In the genomic region with DNA sequence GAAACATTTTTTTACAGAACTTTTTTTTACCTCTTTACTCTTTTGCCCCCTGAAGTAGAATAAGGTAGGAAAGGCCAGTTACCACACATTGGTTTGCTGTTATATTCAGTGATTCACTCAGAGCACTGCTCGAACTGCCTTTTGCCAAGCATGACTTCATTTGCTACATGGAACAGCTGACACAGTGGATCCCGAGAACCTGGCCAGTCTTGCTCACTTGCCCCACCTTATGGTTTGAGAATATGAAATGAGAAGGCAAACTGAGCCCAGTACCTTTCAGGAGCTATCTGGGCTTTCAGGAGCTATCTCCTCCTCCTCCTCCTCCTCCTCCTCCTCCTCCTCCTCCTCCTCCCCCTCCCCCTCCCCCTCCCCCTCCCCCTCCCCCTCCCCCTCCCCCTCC, we compare ENCODE assay signal across 8 mouse cellular contexts. TPM values are rescaled to one million over a fixed set of nuclear protein-coding genes. Genes with fewer than 3 reads are reported as not detected.
A peak's percentile ranks its signal among the peaks of the same experiment; 100 is the strongest.
DNase-seq lines count a peak whose midpoint lies in the region; ATAC-seq and TF ChIP-seq lines count a peak whose summit lies in the region.

No protein-coding gene starts in this region.

- no peak overlapping the region for H3K4me3 ChIP-seq in liver, embryonic 11.5 days (ENCODE audit: low read depth, low read length)
- no peak overlapping the region for H3K4me3 ChIP-seq in liver, embryonic 12.5 days
- H3K4me3 ChIP-seq in lung, embryonic 14.5 days (ENCODE audit: low read depth, low read length) = no peak overlapping the region
- no peak overlapping the region for H3K4me3 ChIP-seq in forebrain, embryonic 15.5 days
- no peak overlapping the region for H3K4me3 ChIP-seq in forebrain, embryonic 13.5 days

- WGBS in liver, embryonic 11.5 days = 61% methylated on average over 2 of the region's 2 CpGs
- WGBS in liver, embryonic 12.5 days (ENCODE audit: insufficient replicate concordance) = 50% methylated on average over 2 of the region's 2 CpGs
- 40% methylated on average over 2 of the region's 2 CpGs for WGBS in lung, embryonic 14.5 days
- 44% methylated on average over 2 of the region's 2 CpGs for WGBS in forebrain, embryonic 15.5 days
- WGBS in forebrain, embryonic 13.5 days = 68% methylated on average over 2 of the region's 2 CpGs

- H3K27me3 ChIP-seq in liver, embryonic 11.5 days (replicated peaks; ENCODE audit: control insufficient read depth, insufficient read depth, low read length) = no peaks in the 10 kb centered on the region
- H3K27me3 ChIP-seq in liver, embryonic 12.5 days (replicated peaks) = no peaks in the 10 kb centered on the region
- no peaks in the 10 kb centered on the region for H3K27me3 ChIP-seq in lung, embryonic 14.5 days (ENCODE audit: insufficient read depth, low read length)
- no peaks in the 10 kb centered on the region for H3K27me3 ChIP-seq in forebrain, embryonic 15.5 days
- no peaks in the 10 kb centered on the region for H3K27me3 ChIP-seq in forebrain, embryonic 13.5 days

- no peak overlapping the region for H3K27ac ChIP-seq in liver, embryonic 11.5 days (ENCODE audit: low read depth, low read length)
- H3K27ac ChIP-seq in liver, embryonic 12.5 days = no peak overlapping the region
- H3K27ac ChIP-seq in lung, embryonic 14.5 days (ENCODE audit: low read depth) = no peak overlapping the region
- no peak overlapping the region for H3K27ac ChIP-seq in forebrain, embryonic 15.5 days (replicated peaks)
- no peak overlapping the region for H3K27ac ChIP-seq in forebrain, embryonic 13.5 days

- H3K36me3 ChIP-seq in liver, embryonic 11.5 days (ENCODE audit: control insufficient read depth, insufficient read depth, low read length) = peaks cover 2% of the 10 kb centered on the region; the same call in 1 of the 2 replicates
- peaks cover 31% of the 10 kb centered on the region; the same call in 1 of the 2 replicates for H3K36me3 ChIP-seq in liver, embryonic 12.5 days
- H3K36me3 ChIP-seq in lung, embryonic 14.5 days (ENCODE audit: insufficient read depth) = peaks cover 2% of the 10 kb centered on the region; the same call in 1 of the 2 replicates
- H3K36me3 ChIP-seq in forebrain, embryonic 15.5 days = peaks cover 7% of the 10 kb centered on the region
- peaks cover 14% of the 10 kb centered on the region; the same call in 1 of the 2 replicates for H3K36me3 ChIP-seq in forebrain, embryonic 13.5 days (ENCODE audit: poor library complexity, severe bottlenecking)

- H3K4me2 ChIP-seq in liver, embryonic 11.5 days = no peak overlapping the region
- H3K4me2 ChIP-seq in liver, embryonic 12.5 days = no peak overlapping the region
- H3K4me2 ChIP-seq in lung, embryonic 14.5 days = no peak overlapping the region
- H3K4me2 ChIP-seq in forebrain, embryonic 15.5 days (replicated peaks) = no peak overlapping the region
- no peak overlapping the region for H3K4me2 ChIP-seq in forebrain, embryonic 13.5 days

- H3K9me3 ChIP-seq in liver, embryonic 11.5 days (ENCODE audit: control insufficient read depth, low read length) = no peaks in the 10 kb centered on the region
- no peaks in the 10 kb centered on the region for H3K9me3 ChIP-seq in liver, embryonic 12.5 days (replicated peaks)
- no peaks in the 10 kb centered on the region for H3K9me3 ChIP-seq in lung, embryonic 14.5 days (ENCODE audit: low read depth, low read length)
- H3K9me3 ChIP-seq in forebrain, embryonic 15.5 days = no peaks in the 10 kb centered on the region
- no peaks in the 10 kb centered on the region for H3K9me3 ChIP-seq in forebrain, embryonic 13.5 days (replicated peaks)

- no peak overlapping the region for H3K9ac ChIP-seq in liver, embryonic 11.5 days (ENCODE audit: low read depth, low read length)
- no peak overlapping the region for H3K9ac ChIP-seq in liver, embryonic 12.5 days
- H3K9ac ChIP-seq in lung, embryonic 14.5 days = no peak overlapping the region
- H3K9ac ChIP-seq in forebrain, embryonic 15.5 days (replicated peaks) = no peak overlapping the region
- no peak overlapping the region for H3K9ac ChIP-seq in forebrain, embryonic 13.5 days

- 0 out of 2 replicates have a peak, but pooled peaks have one; percentile 49 for ATAC-seq in liver, embryonic 11.5 days (replicated peaks; ENCODE audit: low FRiP score)
- ATAC-seq in liver, embryonic 12.5 days = no peak
- ATAC-seq in lung, embryonic 14.5 days (ENCODE audit: insufficient read depth) = no peak
- no peak for ATAC-seq in forebrain, embryonic 15.5 days (replicated peaks)
- no peak for ATAC-seq in forebrain, embryonic 13.5 days

- peak; percentile 17 for DNase-seq in embryo, embryonic 10.5 days (ENCODE audit: low spot score)
- DNase-seq in embryo, embryonic 9.5 days (ENCODE audit: extremely low spot score) = no peak
- no peak for DNase-seq in liver, embryonic 11.5 days (ENCODE audit: low spot score)
- DNase-seq in cerebellum, postnatal 14 days = peak; percentile 74 to 80
- DNase-seq in lung, embryonic 14.5 days = peak; percentile 40

- TF ChIP-seq CTCF in lung, embryonic 14.5 days (IDR thresholded peaks at IDR 0.05; ENCODE audit: low read depth) = no peak

- no peaks in the 10 kb centered on the region for H3K4me1 ChIP-seq in liver, embryonic 11.5 days (replicated peaks; ENCODE audit: control insufficient read depth, insufficient read depth, low read length)
- 0 out of 2 replicates have a peak, but pooled peaks cover 9% of the 10 kb centered on the region for H3K4me1 ChIP-seq in liver, embryonic 12.5 days
- H3K4me1 ChIP-seq in lung, embryonic 14.5 days (ENCODE audit: insufficient read depth) = no peaks in the 10 kb centered on the region
- no peaks in the 10 kb centered on the region for H3K4me1 ChIP-seq in forebrain, embryonic 15.5 days
- H3K4me1 ChIP-seq in forebrain, embryonic 13.5 days = no peaks in the 10 kb centered on the region

RNA-seq across cellular contexts. Expression of a gene that starts 22.2 kb away (rescaled TPM):
- 25.0 and 31.6 TPM in 2 replicates for polyA plus RNA-seq in liver, embryonic 11.5 days (2014; fragmentation: Nextera tagmentation; extraction: Ambion mirVana)
- 21.4 and 23.9 TPM in 2 replicates for polyA plus RNA-seq in liver, embryonic 12.5 days (2016; fragmentation: Nextera tagmentation; extraction: Ambion mirVana)
- polyA plus RNA-seq in lung, embryonic 14.5 days (2014; fragmentation: Nextera tagmentation; extraction: Ambion mirVana) = 25.6 and 27.8 TPM in 2 replicates
- polyA plus RNA-seq in forebrain, embryonic 15.5 days (2015; fragmentation: Nextera tagmentation; extraction: Ambion mirVana) = 79.8 and 83.6 TPM in 2 replicates
- 68.5 and 71.7 TPM in 2 replicates for polyA plus RNA-seq in forebrain, embryonic 13.5 days (2015; fragmentation: Nextera tagmentation; extraction: Ambion mirVana)

RNA-seq across cellular contexts. Expression of a gene that starts 37.3 kb away (rescaled TPM):
- 9.5 and 10.5 TPM in 2 replicates for polyA plus RNA-seq in liver, embryonic 11.5 days (2014; fragmentation: Nextera tagmentation; extraction: Ambion mirVana)
- 5.3 and 5.5 TPM in 2 replicates for polyA plus RNA-seq in liver, embryonic 12.5 days (2016; fragmentation: Nextera tagmentation; extraction: Ambion mirVana)
- polyA plus RNA-seq in lung, embryonic 14.5 days (2014; fragmentation: Nextera tagmentation; extraction: Ambion mirVana) = 9.2 and 11.0 TPM in 2 replicates
- polyA plus RNA-seq in forebrain, embryonic 15.5 days (2015; fragmentation: Nextera tagmentation; extraction: Ambion mirVana) = 58.5 and 62.2 TPM in 2 replicates
- 40.7 and 47.7 TPM in 2 replicates for polyA plus RNA-seq in forebrain, embryonic 13.5 days (2015; fragmentation: Nextera tagmentation; extraction: Ambion mirVana)

RNA-seq across cellular contexts. Expression of a gene that starts 53.0 kb away (rescaled TPM):
- polyA plus RNA-seq in liver, embryonic 11.5 days (2014; fragmentation: Nextera tagmentation; extraction: Ambion mirVana) = 70.5 and 78.3 TPM in 2 replicates
- 38.5 and 38.8 TPM in 2 replicates for polyA plus RNA-seq in liver, embryonic 12.5 days (2016; fragmentation: Nextera tagmentation; extraction: Ambion mirVana)
- polyA plus RNA-seq in lung, embryonic 14.5 days (2014; fragmentation: Nextera tagmentation; extraction: Ambion mirVana) = 149 and 156 TPM in 2 replicates
- 113 and 118 TPM in 2 replicates for polyA plus RNA-seq in forebrain, embryonic 15.5 days (2015; fragmentation: Nextera tagmentation; extraction: Ambion mirVana)
- 101 and 130 TPM in 2 replicates for polyA plus RNA-seq in forebrain, embryonic 13.5 days (2015; fragmentation: Nextera tagmentation; extraction: Ambion mirVana)

Comparison
In these comparisons a context has a peak if more than half of its experiments do, and no peak if none do; other contexts are left out.
1. DNase-seq: peak in embryo, embryonic 10.5 days (single experiment), cerebellum, postnatal 14 days (2 of 2) and lung, embryonic 14.5 days (single experiment); none in embryo, embryonic 9.5 days (single experiment) and liver, embryonic 11.5 days (single experiment).